Mouse (Mus musculus): ENCODE measurements around the gene 1700037C18Rik. TPM values are rescaled to one million over a fixed set of nuclear protein-coding genes. Genes with fewer than 3 reads are reported as not detected.
"Not testable (repeated sequence)": the region's sequence is repeated elsewhere in the genome, so short reads cannot be mapped to it uniquely, and the experiment has no call there.

1700037C18Rik gene
- total RNA-seq, 2 experiments from 2014 or later, result 4.5 to 5.3 TPM

DNA sequence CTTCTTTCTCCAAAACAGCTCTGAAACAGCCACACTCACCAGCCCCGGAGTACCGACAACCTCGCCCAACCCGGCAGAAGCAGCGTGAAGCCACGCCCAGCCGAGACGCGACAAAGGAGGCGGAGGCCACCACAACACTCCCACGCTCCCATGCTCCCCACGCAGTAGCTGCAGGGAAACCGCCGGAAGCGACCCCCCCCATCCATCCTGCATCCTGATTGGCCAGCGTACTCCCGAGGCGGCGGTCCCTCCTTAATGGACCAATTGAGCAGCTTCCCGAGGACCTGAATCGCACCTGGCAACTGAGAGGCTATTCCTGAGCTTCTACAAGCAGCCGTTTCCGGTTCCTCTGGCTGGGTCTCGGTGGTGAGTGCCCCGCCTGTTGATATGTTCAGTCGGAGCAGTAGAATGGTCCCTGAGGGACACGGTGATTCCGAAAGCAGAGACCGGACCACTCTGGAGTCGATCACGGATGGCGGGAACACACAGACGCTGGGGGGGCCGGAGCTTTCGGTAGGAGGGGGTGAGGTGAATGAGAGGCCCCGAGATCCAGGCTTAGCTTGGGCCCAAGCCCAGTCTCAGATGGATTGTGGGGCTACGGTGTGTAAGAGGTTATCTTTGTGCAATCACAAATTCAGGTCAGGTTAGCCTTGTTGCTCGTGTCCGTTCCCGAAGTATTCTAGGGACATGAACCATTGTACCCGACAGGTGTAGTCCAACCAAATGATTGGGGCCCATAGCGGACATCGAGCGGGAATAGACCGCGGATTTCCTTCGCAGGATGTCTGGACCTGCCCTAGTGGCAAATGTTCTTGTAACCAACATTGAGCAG is 36.1 kb downstream of the 1700037C18Rik start, which contains the start of gene Naa60:
TSS of gene Naa60 (plus strand) at position 160 of the 832 bp plus-strand sequence.
- peak; percentile 81 to 92 for DNase-seq (ENCODE audit: low spot score in 2 of 2)

GRCm38 (mm10) chr16:3871815-3872214 is 36.7 kb downstream of the 1700037C18Rik start:
- DNase-seq (ENCODE audit: low spot score in 2 of 2), result no peak

- no peak for DNase-seq (ENCODE audit: low spot score in 2 of 2)
Observed at GRCm38 (mm10) chr16:3859254-3859653, 49.2 kb downstream of the 1700037C18Rik start.

- DNase-seq (ENCODE audit: low spot score in 2 of 2), result no peak
Observed at GRCm38 (mm10) chr16:3855776-3856175, 52.7 kb downstream of the 1700037C18Rik start.

- no peak for DNase-seq (ENCODE audit: low spot score in 2 of 2)
Observed at GRCm38 (mm10) chr16:3854437-3855182, 53.9 kb downstream of the 1700037C18Rik start.

- DNase-seq (ENCODE audit: low spot score in 2 of 2), result no peak
Observed at GRCm38 (mm10) chr16:3852586-3852985, 55.9 kb downstream of the 1700037C18Rik start.

- DNase-seq (ENCODE audit: low spot score in 2 of 2), result not testable (repeated sequence)
Observed at GRCm38 (mm10) chr16:3851301-3851700, 57.2 kb downstream of the 1700037C18Rik start.

DNA sequence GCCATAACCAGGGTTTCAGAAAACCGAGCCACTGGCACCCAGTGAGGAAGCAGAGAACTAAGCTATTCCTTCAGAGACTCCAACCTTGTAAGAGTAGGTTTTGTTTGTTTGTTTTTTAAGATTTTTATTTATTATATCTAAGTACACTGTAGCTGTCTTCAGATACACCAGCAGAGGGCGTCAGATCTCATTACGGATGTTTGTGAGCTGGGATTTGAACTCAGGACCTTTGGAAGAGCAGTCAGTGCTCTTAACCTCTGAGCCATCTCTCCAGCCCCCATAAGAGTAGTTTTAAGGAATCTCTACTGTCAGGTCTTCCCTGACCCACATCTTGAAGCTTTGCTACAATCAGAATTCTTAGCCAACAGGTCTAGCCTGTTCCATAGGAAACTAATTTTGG is 60.1 kb downstream of the 1700037C18Rik start:
- DNase-seq (ENCODE audit: low spot score in 2 of 2), result no peak

GRCm38 (mm10) chr16:3847871-3848270 is 60.6 kb downstream of the 1700037C18Rik start:
- no peak for DNase-seq (ENCODE audit: low spot score in 2 of 2)

GRCm38 (mm10) chr16:3846711-3847518 is 61.6 kb downstream of the 1700037C18Rik start, which contains the start of gene Zfp174:
Zfp174 (plus strand) TSS chr16:3847268.
- peak; percentile 92 to 97 for DNase-seq (ENCODE audit: low spot score in 2 of 2)

Small RNA genes within 50 kb of the gene (microRNA-seq; reads per million reads assigned to microRNA genes)
- 0 reads per million in 2 experiments for gene Gm23493

Other genes with a start within 250 kb of the 1700037C18Rik start
- not detected for gene Mefv, start 190.6 kb downstream of the 1700037C18Rik start, total RNA-seq (2021)
- gene Zfp263, start 164.6 kb downstream of the 1700037C18Rik start, total RNA-seq (2021), result 10 to 100 TPM; 18.1 TPM
- gene Olfr15, start 77.8 kb downstream of the 1700037C18Rik start, total RNA-seq (2021), result not detected
- gene Zfp174, start 61.4 kb downstream of the 1700037C18Rik start, total RNA-seq (2021), result 1 to 10 TPM; 4.8 to 5.0 TPM
- gene Naa60, start 36.3 kb downstream of the 1700037C18Rik start, total RNA-seq (2021), result 100 to 1,000 TPM in 1 of 2 experiments, 10 to 100 TPM in 1; 98.4 to 115 TPM
- 10 to 100 TPM; 20.0 to 24.1 TPM for gene Zfp597, start 24.1 kb downstream of the 1700037C18Rik start, total RNA-seq (2021)
- 1 to 10 TPM in 1 of 2 experiments, under 1 TPM in 1; 0.48 to 1.7 TPM for gene Gm20695, start 24.0 kb downstream of the 1700037C18Rik start, total RNA-seq (2021)
- 10 to 100 TPM; 28.7 to 30.5 TPM for gene Cluap1, start 112 bp upstream of the 1700037C18Rik start, total RNA-seq (2021)
- gene Nlrc3, start 67.9 kb upstream of the 1700037C18Rik start, total RNA-seq (2021), result 1 to 10 TPM; 1.5 to 1.7 TPM
- gene Slx4, start 95.1 kb upstream of the 1700037C18Rik start, total RNA-seq (2021), result 10 to 100 TPM; 45.8 to 57.8 TPM
- gene Dnase1, start 128.3 kb upstream of the 1700037C18Rik start, total RNA-seq (2021), result not detected
- 10 to 100 TPM; 66.5 to 67.3 TPM for gene Trap1, start 169.1 kb upstream of the 1700037C18Rik start, total RNA-seq (2021)

All from layer of hippocampus, postnatal 14 days (tissue).